Mouse (Mus musculus): ENCODE results near the gene Soga1. TPM values are rescaled to one million over a fixed set of nuclear protein-coding genes. Genes with fewer than 3 reads are reported as not detected.

The Soga1 gene
- polyA plus RNA-seq, 1 experiment, result not detected

GRCm38 (mm10) chr2:157053124-157053523 is 25.9 kb downstream of the Soga1 start:
- H3K4me1 ChIP-seq (ENCODE audit: control insufficient read depth, insufficient read depth, low read length), result peaks cover 58% of the 10 kb centered on the region
- 81% methylated on average over 5 of the region's 5 CpGs for WGBS
- H3K27ac ChIP-seq (ENCODE audit: insufficient read depth, low read depth, low read length), result no peak overlapping the region
- H3K4me3 ChIP-seq (ENCODE audit: insufficient read depth, low read depth, low read length), result no peak overlapping the region
- no peak for TF ChIP-seq CTCF (IDR thresholded peaks at IDR 0.05; ENCODE audit: insufficient read depth, low read depth, low read length)
- no peak for TF ChIP-seq POLR2A (IDR thresholded peaks at IDR 0.05; ENCODE audit: insufficient read depth, low read depth, low read length)

- Histone ChIP-seq H3K4me1 (ENCODE audit: control insufficient read depth, insufficient read depth, low read length) (peaks cover 56% of the 10 kb centered on the region), H3K4me3 (ENCODE audit: insufficient read depth, low read depth, low read length) (no peak overlapping the region), H3K27ac (ENCODE audit: insufficient read depth, low read depth, low read length) (peak overlapping the region; percentile 21; the same call in 1 of the 2 replicates)
- 61% methylated on average over 8 of the region's 8 CpGs for WGBS
- no peak for TF ChIP-seq CTCF (IDR thresholded peaks at IDR 0.05; ENCODE audit: insufficient read depth, low read depth, low read length)
- TF ChIP-seq POLR2A (IDR thresholded peaks at IDR 0.05; ENCODE audit: insufficient read depth, low read depth, low read length), result no peak
These were observed 26.6 kb downstream of the Soga1 start for GRCm38 (mm10) chr2:157052448-157052847.

GRCm38 (mm10) chr2:157049831-157050243 is 29.2 kb downstream of the Soga1 start:
- peaks cover 57% of the 10 kb centered on the region for H3K4me1 ChIP-seq (ENCODE audit: control insufficient read depth, insufficient read depth, low read length)
- no peak overlapping the region for H3K4me3 ChIP-seq (ENCODE audit: insufficient read depth, low read depth, low read length)
- 5% methylated on average over 8 of the region's 8 CpGs for WGBS
- TF ChIP-seq POLR2A (IDR thresholded peaks at IDR 0.05; ENCODE audit: insufficient read depth, low read depth, low read length) (no peak), CTCF (IDR thresholded peaks at IDR 0.05; ENCODE audit: insufficient read depth, low read depth, low read length) (no peak)
- peak overlapping the region; percentile 88 for H3K27ac ChIP-seq (ENCODE audit: insufficient read depth, low read depth, low read length)

- no peak overlapping the region for H3K4me3 ChIP-seq (ENCODE audit: insufficient read depth, low read depth, low read length)
- 25% methylated on average over 13 of the region's 13 CpGs for WGBS
- H3K4me1 ChIP-seq (ENCODE audit: control insufficient read depth, insufficient read depth, low read length), result peaks cover 48% of the 10 kb centered on the region
- TF ChIP-seq CTCF (IDR thresholded peaks at IDR 0.05; ENCODE audit: insufficient read depth, low read depth, low read length) (no peak), POLR2A (IDR thresholded peaks at IDR 0.05; ENCODE audit: insufficient read depth, low read depth, low read length) (no peak)
- H3K27ac ChIP-seq (ENCODE audit: insufficient read depth, low read depth, low read length), result peak overlapping the region; percentile 88
These were observed 30.5 kb downstream of the Soga1 start for GRCm38 (mm10) chr2:157048395-157049181.

GRCm38 (mm10) chr2:157046956-157047355 is 32.1 kb downstream of the Soga1 start:
- no peak overlapping the region for H3K27ac ChIP-seq (ENCODE audit: insufficient read depth, low read depth, low read length)
- TF ChIP-seq POLR2A (IDR thresholded peaks at IDR 0.05; ENCODE audit: insufficient read depth, low read depth, low read length) (no peak), CTCF (IDR thresholded peaks at IDR 0.05; ENCODE audit: insufficient read depth, low read depth, low read length) (no peak)
- H3K4me1 ChIP-seq (ENCODE audit: control insufficient read depth, insufficient read depth, low read length), result peaks cover 41% of the 10 kb centered on the region
- no peak overlapping the region for H3K4me3 ChIP-seq (ENCODE audit: insufficient read depth, low read depth, low read length)
- WGBS, result 57% methylated on average over 5 of the region's 5 CpGs

GRCm38 (mm10) chr2:157045932-157046331 is 33.1 kb downstream of the Soga1 start:
- 96% methylated on average over 2 of the region's 2 CpGs for WGBS
- TF ChIP-seq POLR2A (IDR thresholded peaks at IDR 0.05; ENCODE audit: insufficient read depth, low read depth, low read length) (no peak), CTCF (IDR thresholded peaks at IDR 0.05; ENCODE audit: insufficient read depth, low read depth, low read length) (no peak)

GRCm38 (mm10) chr2:157043987-157044386 is 35.1 kb downstream of the Soga1 start:
- Histone ChIP-seq H3K4me1 (ENCODE audit: control insufficient read depth, insufficient read depth, low read length) (peaks cover 38% of the 10 kb centered on the region), H3K27ac (ENCODE audit: insufficient read depth, low read depth, low read length) (no peak overlapping the region)
- no peak for TF ChIP-seq POLR2A (IDR thresholded peaks at IDR 0.05; ENCODE audit: insufficient read depth, low read depth, low read length)
- no peak for TF ChIP-seq CTCF (IDR thresholded peaks at IDR 0.05; ENCODE audit: insufficient read depth, low read depth, low read length)

More at GRCm38 (mm10) chr2:157045932-157046331, 33.1 kb downstream of the Soga1 start:
- Histone ChIP-seq H3K4me3 (ENCODE audit: insufficient read depth, low read depth, low read length) (no peak overlapping the region), H3K27ac (ENCODE audit: insufficient read depth, low read depth, low read length) (no peak overlapping the region), H3K4me1 (ENCODE audit: control insufficient read depth, insufficient read depth, low read length) (peaks cover 35% of the 10 kb centered on the region)

GRCm38 (mm10) chr2:157043556-157043955 is 35.5 kb downstream of the Soga1 start:
- no peak overlapping the region for H3K4me3 ChIP-seq (ENCODE audit: insufficient read depth, low read depth, low read length)
- 43% methylated on average over 8 of the region's 8 CpGs for WGBS
- TF ChIP-seq CTCF (IDR thresholded peaks at IDR 0.05; ENCODE audit: insufficient read depth, low read depth, low read length), result no peak
- no peak for TF ChIP-seq POLR2A (IDR thresholded peaks at IDR 0.05; ENCODE audit: insufficient read depth, low read depth, low read length)
- H3K4me1 ChIP-seq (ENCODE audit: control insufficient read depth, insufficient read depth, low read length), result peaks cover 33% of the 10 kb centered on the region
- H3K27ac ChIP-seq (ENCODE audit: insufficient read depth, low read depth, low read length), result no peak overlapping the region

More at GRCm38 (mm10) chr2:157043987-157044386, 35.1 kb downstream of the Soga1 start:
- no peak overlapping the region for H3K4me3 ChIP-seq (ENCODE audit: insufficient read depth, low read depth, low read length)

- no peak for TF ChIP-seq POLR2A (IDR thresholded peaks at IDR 0.05; ENCODE audit: insufficient read depth, low read depth, low read length)
- TF ChIP-seq CTCF (IDR thresholded peaks at IDR 0.05; ENCODE audit: insufficient read depth, low read depth, low read length), result no peak
- 86% methylated on average over 7 of the region's 7 CpGs for WGBS
- Histone ChIP-seq H3K4me3 (ENCODE audit: insufficient read depth, low read depth, low read length) (no peak overlapping the region), H3K4me1 (ENCODE audit: control insufficient read depth, insufficient read depth, low read length) (peaks cover 21% of the 10 kb centered on the region), H3K27ac (ENCODE audit: insufficient read depth, low read depth, low read length) (no peak overlapping the region)
These were observed 37.6 kb downstream of the Soga1 start for GRCm38 (mm10) chr2:157041421-157041820.
